Mouse (Mus musculus): ENCODE data around the gene Vdac1.

Gene Vdac1
- long read RNA-seq, experiment 1, transcript Vdac1-202 (9 exons, 2,022 nt), result major isoform, 49 of 61 reads
- long read RNA-seq, experiment 1, partial matches to known transcripts, result 4 of 61 reads
- long read RNA-seq, experiment 1, other reads (novel, unspliced or antisense), result 6 of 61 reads
- long read RNA-seq, experiment 2, transcript Vdac1-202 (9 exons, 2,022 nt), result major isoform, 32 of 38 reads
- long read RNA-seq, experiment 2, partial matches to known transcripts, result 3 of 38 reads
- long read RNA-seq, experiment 2, other reads (novel, unspliced or antisense), result 2 of 38 reads

GRCm38 (mm10) chr11:52360471-52361277, at the start of gene Vdac1:
Vdac1 (plus strand) TSS chr11:52360860.
- intact Hi-C loops (cut with DNase I), result no loop called here

DNA sequence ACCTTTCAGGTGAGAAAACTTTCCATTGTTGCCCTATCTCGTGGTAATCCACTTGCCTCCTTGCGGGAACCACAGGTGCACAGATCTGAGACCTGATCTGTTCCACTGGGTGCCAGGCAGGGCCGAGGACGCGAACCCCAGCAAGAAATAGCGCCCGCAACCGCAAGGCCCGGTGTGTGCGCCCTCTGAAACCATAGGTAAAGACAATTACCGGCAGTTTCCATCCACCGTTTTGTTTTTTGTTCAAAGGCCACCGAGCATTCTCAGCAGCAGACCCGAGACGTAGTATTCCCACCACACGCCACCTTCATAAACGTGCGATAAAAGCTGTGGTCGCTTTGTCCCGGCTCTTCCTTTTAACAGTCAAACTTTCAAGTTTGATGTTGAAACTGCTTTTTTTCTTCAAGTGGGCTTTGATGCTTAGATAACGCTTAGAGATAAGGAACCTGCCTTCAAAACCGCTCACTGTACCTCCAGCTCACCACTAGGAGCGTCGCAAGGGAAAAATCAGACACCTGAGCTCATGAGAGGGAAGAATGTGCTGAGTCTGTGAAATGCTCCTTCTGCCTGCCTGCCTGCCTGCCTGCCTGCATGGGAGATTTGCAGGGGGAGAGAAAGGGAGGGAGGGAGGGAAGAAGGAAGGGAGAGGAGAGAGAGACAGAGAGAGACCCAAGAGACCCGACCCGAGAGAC, 46.4 kb upstream of the Vdac1 start:
- intact Hi-C loops (cut with DNase I), result no loop called here

GRCm38 (mm10) chr11:52318445-52318844, 42.2 kb upstream of the Vdac1 start:
- intact Hi-C loops (cut with DNase I), result no loop called here

DNA sequence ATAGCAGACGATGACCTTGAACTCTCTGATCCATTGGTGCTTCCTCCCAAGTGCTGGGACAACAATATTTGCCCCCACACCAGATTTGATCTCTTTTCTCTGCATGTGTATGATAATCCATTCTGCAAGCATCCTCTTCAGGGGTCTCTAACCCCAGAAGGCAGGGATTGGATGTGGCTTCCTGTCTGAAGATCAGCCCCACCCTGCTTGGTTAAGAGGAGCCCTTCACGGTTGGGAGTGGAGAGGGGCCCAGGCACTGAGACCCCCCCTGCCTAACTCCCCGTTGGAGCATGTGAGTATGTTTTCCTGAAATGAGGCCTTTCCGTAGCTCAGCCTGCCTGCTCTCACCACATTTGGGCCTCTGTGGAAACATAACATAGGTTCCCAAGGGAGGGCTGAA, 41.0 kb upstream of the Vdac1 start:
- intact Hi-C loops (cut with DNase I), result no loop called here

DNA sequence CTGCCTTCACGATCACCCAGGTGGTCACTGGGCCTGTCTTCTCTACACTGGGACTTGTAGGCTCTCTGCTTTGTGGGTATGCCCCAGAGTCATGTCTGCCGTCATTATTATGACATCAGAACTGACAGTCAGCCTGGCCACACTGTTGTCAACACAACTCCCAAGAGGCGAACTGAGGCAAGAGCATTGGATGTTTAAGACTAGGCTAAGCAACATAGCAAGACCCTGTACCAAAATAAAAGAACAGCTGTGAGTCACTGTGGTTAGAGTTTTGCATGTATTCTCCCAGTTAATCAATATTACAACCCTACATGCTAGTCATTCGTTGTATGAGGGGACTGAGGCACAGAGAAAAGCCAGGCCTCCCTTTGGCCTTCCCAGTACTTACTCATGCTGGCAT, 40.1 kb upstream of the Vdac1 start:
- intact Hi-C loops (cut with DNase I), result no loop called here

- intact Hi-C loops (cut with DNase I), result no loop called here
These were observed 39.1 kb upstream of the Vdac1 start for GRCm38 (mm10) chr11:52321540-52321939.

- intact Hi-C loops (cut with DNase I), result no loop called here
These were observed 36.0 kb upstream of the Vdac1 start for GRCm38 (mm10) chr11:52324442-52325367.

DNA sequence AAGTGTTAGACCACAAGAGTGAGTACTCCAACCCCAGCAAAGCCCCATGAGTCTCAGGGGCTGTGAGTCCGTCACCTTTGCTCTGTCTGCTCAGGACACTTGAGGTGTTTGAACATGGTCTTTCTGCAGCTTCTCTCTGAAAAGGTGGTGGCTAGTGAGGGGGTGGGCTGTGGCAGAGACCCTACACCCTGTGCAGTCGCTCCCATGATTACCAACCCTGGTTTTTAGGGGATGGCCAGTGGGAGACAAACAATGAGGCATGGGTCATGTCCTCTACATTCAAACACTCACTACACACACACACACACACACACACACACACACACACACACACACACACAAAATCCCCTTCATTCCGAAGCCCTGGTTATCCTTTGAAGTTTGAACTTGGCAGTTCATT, 33.3 kb upstream of the Vdac1 start:
- intact Hi-C loops (cut with DNase I), result no loop called here

DNA sequence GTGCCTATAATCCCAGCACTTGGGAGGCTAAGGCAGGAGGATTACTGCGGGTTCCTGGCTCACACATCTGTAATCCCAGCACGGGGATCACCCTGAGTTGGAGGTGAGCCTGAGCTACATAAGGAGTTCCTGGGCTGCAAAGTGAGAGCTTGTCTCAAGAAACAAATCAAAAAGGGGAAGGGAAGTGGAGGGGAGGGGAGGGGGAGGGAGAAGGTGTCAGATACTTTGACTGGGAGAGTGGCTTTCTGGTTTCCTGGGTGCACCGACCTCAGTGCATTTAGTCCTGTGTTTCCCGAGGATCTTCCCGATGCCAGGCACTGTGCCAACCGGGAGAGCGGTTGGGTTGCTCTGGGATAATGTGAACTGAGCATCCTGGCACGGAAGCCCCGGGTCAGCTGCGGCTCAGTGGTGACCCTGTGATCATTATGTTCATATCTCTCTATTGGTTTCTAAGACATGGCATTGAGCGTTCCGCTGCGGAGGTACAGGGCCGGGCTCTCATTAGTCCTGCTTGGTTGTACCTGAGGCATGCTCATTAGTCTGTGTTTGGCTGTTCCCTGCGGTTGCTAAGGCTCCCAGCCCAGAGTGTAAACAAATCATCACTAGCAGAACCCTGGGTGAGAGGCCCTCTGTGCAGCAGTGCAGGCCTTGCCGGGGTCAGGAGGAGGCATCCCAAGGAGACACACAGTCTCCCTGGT, 28.1 kb upstream of the Vdac1 start:
- intact Hi-C loops (cut with DNase I), result no loop called here

- intact Hi-C loops (cut with DNase I), result no loop called here
These were observed 27.0 kb upstream of the Vdac1 start for GRCm38 (mm10) chr11:52333616-52334015.

GRCm38 (mm10) chr11:52335263-52335662, 25.4 kb upstream of the Vdac1 start:
- intact Hi-C loops (cut with DNase I), result no loop called here

DNA sequence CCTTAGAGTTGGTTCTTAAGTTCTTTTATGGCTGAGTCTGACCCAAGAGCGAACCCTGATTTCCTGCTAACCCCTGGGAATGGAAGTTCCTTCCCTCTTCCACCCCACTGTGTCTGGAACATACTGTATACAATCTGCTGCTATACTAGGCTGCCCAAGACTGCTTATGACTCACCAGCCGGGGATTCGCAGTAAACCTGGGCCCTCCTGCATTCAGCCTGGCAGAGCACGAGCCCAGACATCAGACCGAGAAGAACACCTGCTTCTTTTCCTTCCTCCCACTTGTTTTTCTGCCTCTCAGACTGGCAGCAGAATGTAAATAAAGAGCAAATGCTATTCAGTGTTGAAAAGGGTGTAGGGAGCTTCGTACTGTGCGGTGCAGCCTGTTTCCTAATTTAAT, 24.7 kb upstream of the Vdac1 start:
- intact Hi-C loops (cut with DNase I), result no loop called here

DNA sequence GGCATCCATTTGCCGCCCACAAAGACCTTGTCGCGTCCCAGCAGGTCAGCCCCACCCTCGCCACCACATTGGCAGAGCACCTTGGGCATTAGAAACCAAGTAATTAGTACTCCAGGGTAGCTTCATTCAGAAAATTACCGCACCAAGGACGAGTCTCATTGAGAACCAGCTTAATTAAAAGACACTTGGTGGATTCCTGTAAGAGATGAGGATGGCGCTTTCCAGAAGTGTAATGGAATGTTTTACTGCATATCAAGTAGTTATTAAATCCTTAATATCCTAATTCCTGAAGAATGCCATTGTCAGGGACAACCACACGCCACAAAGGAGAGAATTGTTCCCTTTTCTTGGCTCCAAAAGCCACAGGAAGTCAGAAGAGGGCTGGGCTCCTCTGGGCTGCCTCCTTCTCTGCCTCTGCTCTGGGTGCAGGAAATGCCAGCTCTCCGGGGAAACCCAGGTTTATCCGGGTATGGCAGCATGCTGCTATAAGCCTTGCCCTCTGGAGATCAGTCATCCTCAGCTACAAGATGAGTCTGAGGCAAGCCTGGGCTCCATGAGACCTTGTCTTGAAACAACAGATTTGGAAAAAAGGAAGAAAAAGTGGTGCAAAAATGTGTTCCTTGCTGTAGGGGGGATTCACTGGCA, 22.9 kb upstream of the Vdac1 start:
- intact Hi-C loops (cut with DNase I), result no loop called here

GRCm38 (mm10) chr11:52338351-52338750, 22.3 kb upstream of the Vdac1 start:
- intact Hi-C loops (cut with DNase I), result no loop called here

DNA sequence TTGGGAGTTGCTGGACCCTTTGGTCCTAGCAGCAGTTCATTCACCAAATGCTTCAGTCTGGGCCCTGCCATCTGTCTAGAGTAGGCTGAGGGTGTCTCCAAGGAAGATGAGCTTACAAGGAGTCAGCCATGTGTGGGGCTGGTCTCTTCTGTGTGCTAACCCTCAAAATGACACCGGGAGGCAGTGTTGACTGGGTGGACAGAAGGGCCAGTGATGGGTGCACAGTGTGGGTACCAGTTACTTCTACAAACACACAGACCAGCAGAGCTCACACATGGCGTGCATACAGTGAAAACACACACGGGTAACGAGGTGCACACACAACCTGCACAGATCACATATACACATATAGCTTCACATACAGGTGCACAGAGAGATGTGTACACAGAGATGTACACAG, 21.6 kb upstream of the Vdac1 start:
- intact Hi-C loops (cut with DNase I), result no loop called here

- intact Hi-C loops (cut with DNase I), result no loop called here
These were observed 21.1 kb upstream of the Vdac1 start for GRCm38 (mm10) chr11:52339512-52339911.

DNA sequence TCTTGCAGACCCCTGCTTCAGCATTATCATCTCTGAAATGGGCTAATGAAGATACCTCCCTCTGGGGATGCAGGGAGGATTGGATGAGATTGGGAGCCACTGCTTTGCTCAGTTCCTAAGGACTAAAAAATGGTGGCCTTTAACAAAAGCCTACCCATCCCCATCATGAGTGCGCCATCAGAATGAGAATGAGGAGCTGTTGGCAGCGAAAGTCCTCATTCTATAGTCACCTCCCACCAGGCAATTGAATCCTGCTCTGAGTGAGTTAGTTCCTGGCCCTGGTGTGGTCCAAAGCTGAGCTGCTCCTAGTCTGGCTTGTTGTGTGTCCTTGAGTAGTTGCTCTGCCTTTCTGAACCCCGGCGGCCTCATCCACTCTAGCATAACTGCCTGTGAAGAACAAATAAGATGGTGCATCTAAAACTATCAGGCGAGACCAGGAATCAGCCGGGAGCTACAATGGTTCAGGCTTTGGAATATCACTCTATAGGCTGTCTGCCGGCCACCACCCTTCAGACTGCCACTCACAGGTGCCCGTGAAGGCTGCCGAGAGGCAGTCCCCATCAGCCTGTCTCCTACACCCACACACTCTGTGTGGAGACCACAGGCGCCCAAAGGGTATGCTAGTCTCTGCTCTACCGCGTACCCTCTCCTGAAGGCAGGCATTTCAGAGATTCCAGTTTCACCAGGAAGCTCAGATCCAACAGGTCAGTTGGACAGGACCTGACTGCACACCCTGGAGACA, 20.4 kb upstream of the Vdac1 start:
- intact Hi-C loops (cut with DNase I), result loop anchor here (5.0 kb wide), 1 partner anchor 43 kb away; no protein-coding TSS in a partner anchor

- intact Hi-C loops (cut with DNase I), result loop anchor here (5.0 kb wide), 1 partner anchor 44 kb away; no protein-coding TSS in a partner anchor
These were observed 19.7 kb upstream of the Vdac1 start for GRCm38 (mm10) chr11:52341001-52341400.

DNA sequence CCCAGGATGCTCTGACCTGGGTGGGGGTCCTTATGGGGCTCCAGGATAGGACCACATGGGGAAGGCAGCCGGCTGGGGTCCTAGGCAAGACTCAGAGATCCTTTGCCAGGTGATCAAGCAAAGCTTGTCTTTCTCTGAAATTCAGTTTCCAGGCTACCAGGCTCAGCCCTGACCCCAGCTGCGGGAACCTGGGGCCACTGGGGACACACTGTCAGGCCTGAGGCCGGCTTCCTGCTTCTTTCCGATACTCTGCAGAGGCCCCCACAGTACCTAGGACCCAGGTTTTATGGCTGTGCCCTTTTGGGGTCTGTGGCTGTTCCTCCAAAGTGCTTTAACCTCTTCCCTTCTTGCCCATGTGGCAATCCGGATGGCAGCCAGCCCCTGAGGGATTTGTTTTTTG, 19.2 kb upstream of the Vdac1 start:
- intact Hi-C loops (cut with DNase I), result loop anchor here (5.0 kb wide), 1 partner anchor 44 kb away; no protein-coding TSS in a partner anchor

All from adrenal gland (tissue).